Mouse (Mus musculus) midbrain, postnatal 0 days (tissue): ENCODE results near the gene Ahnak. TPM values are rescaled to one million over a fixed set of nuclear protein-coding genes. Genes with fewer than 3 reads are reported as not detected.

ENCODE experiments used
- ATAC-seq: fragments of 200-750 bp; cut with Nextera tagmentation; 2 replicates; pipeline ENCODE4 v1.8.0; 2017; ENCODE audit warnings: moderate number of reproducible peaks, mild to moderate bottlenecking, moderate TSS enrichment, moderate library complexity; ENCODE audit not compliant: low FRiP score
- DNase-seq: peaks from one replicate; pipeline ENCODE4 v3.0.0-alpha.2; 2015; ENCODE audit warnings: low spot score
- H3K27ac ChIP-seq: fragments of 300-500 bp; sonication (generic); 2 replicates; pipeline ENCODE4 v1.5.1; 2014; ENCODE audit warnings: low read depth, mild to moderate bottlenecking, low read length, mixed read lengths
- H3K27me3 ChIP-seq: fragments of 300-500 bp; sonication (generic); 2 replicates; pipeline ENCODE4 v1.6.1; 2014; ENCODE audit warnings: low read length, control low read depth, mixed read lengths; ENCODE audit not compliant: insufficient read depth
- H3K36me3 ChIP-seq: fragments of 300-500 bp; sonication (generic); 2 replicates; pipeline ENCODE4 v1.6.1; 2014; ENCODE audit warnings: low read length, control low read depth, mixed read lengths; ENCODE audit not compliant: insufficient read depth
- H3K4me1 ChIP-seq: fragments of 300-500 bp; sonication (generic); 2 replicates; pipeline ENCODE4 v1.6.1; 2014; ENCODE audit warnings: mild to moderate bottlenecking, control low read depth, antibody characterized with exemption, low read length, mixed read lengths; ENCODE audit not compliant: insufficient read depth
- H3K4me2 ChIP-seq: fragments of 300-500 bp; sonication (generic); 2 replicates; pipeline ENCODE4 v1.6.1; 2014; ENCODE audit warnings: low read depth, mild to moderate bottlenecking, low read length, mixed read lengths; ENCODE audit not compliant: poor library complexity, severe bottlenecking
- H3K4me3 ChIP-seq: fragments of 300-500 bp; sonication (generic); 2 replicates; pipeline ENCODE4 v1.5.1; 2014; ENCODE audit warnings: low read depth, mild to moderate bottlenecking, low read length, moderate library complexity
- H3K9ac ChIP-seq: fragments of 300-500 bp; sonication (generic); replicated peaks from 2 replicates; pipeline ENCODE4 v1.6.1; 2014; ENCODE audit warnings: mild to moderate bottlenecking, low read length, moderate library complexity, mixed read lengths; ENCODE audit not compliant: poor library complexity, severe bottlenecking
- H3K9me3 ChIP-seq: fragments of 300-500 bp; sonication (generic); 2 replicates; pipeline ENCODE4 v1.6.1; 2016; ENCODE audit warnings: low read length, control low read depth
- CTCF ChIP-seq: IDR thresholded peaks from 2 replicates; pipeline ENCODE4 v1.5.1; 2016; ENCODE audit warnings: antibody characterized with exemption, mild to moderate bottlenecking
- WGBS: fragments of 180-500 bp; shearing (Covaris S2); extraction: QIAGEN DNeasy Blood & Tissue Kit; methylation state at CpG from one replicate; pipeline ENCODE4 v1.1.7; 2014; 5-methylcytosine and 5-hydroxymethylcytosine counted together
- polyA plus RNA-seq: library from polyadenylated mRNA; unstranded; fragments of >200 nt; fragmentation: Nextera tagmentation; extraction: Ambion mirVana; gene quantifications from 2 replicates; pipeline ENCODE4 v1.2.1, GENCODE M21; 2015
- total RNA-seq: library from RNA; depleted of rRNA; stranded (reverse); fragments of >200 nt; gene quantifications from 2 replicates; pipeline ENCODE4 v1.2.3, GENCODE M21; 2014

The Ahnak gene
- total and polyA plus RNA-seq, 2 experiments from 2014 or later = 4.4 to 13.0 TPM

GRCm38 (mm10) chr19:9067292-9067691 is 78.2 kb downstream of the Ahnak start:
- Histone ChIP-seq H3K9me3 (no peaks in the 10 kb centered on the region), H3K27me3 (no peaks in the 10 kb centered on the region), H3K9ac (no peak overlapping the region), H3K27ac (0 out of 2 replicates have a peak overlapping the region, but pooled peaks have one; percentile 1), H3K4me2 (no peak overlapping the region), H3K4me1 (0 out of 2 replicates have a peak, but pooled peaks cover 6% of the 10 kb centered on the region), H3K36me3 (no peaks in the 10 kb centered on the region), H3K4me3 (no peak overlapping the region)
- DNase-seq (no peak), ATAC-seq (no peak)
- no peak for TF ChIP-seq CTCF
- 77% methylated on average over 5 of the region's 5 CpGs for WGBS

GRCm38 (mm10) chr19:9069687-9070307 is 80.7 kb downstream of the Ahnak start:
- no peak overlapping the region for H3K4me3 ChIP-seq
- 62% methylated on average over 8 of the region's 8 CpGs for WGBS
- no peak overlapping the region for H3K9ac ChIP-seq
- H3K27ac ChIP-seq = no peak overlapping the region
- no peak overlapping the region for H3K4me2 ChIP-seq
- no peaks in the 10 kb centered on the region for H3K36me3 ChIP-seq
- no peaks in the 10 kb centered on the region for H3K9me3 ChIP-seq
- ATAC-seq (no peak), DNase-seq (peak; percentile 42)
- no peaks in the 10 kb centered on the region for H3K27me3 ChIP-seq
- H3K4me1 ChIP-seq = 0 out of 2 replicates have a peak, but pooled peaks cover 6% of the 10 kb centered on the region
- TF ChIP-seq CTCF = no peak

- H3K27me3 ChIP-seq = no peaks in the 10 kb centered on the region
- H3K9me3 ChIP-seq = no peaks in the 10 kb centered on the region
- H3K9ac ChIP-seq = no peak overlapping the region
- H3K27ac ChIP-seq = no peak overlapping the region
- no peak for TF ChIP-seq CTCF
- no peak for DNase-seq
- no peak overlapping the region for H3K4me3 ChIP-seq
- 0 out of 2 replicates have a peak, but pooled peaks cover 6% of the 10 kb centered on the region for H3K4me1 ChIP-seq
- WGBS = 76% methylated on average over 2 of the region's 2 CpGs
- H3K36me3 ChIP-seq = no peaks in the 10 kb centered on the region
- H3K4me2 ChIP-seq = no peak overlapping the region
- ATAC-seq = no peak
These were observed 81.2 kb downstream of the Ahnak start for GRCm38 (mm10) chr19:9070316-9070715.

GRCm38 (mm10) chr19:9071456-9072156 is 82.5 kb downstream of the Ahnak start:
- Histone ChIP-seq H3K27me3 (no peaks in the 10 kb centered on the region), H3K27ac (peak overlapping the region; percentile 32; the same call in 1 of the 2 replicates), H3K9me3 (no peaks in the 10 kb centered on the region), H3K4me1 (no peaks in the 10 kb centered on the region), H3K9ac (no peak overlapping the region), H3K36me3 (no peaks in the 10 kb centered on the region), H3K4me3 (no peak overlapping the region), H3K4me2 (no peak overlapping the region)
- TF ChIP-seq CTCF = no peak
- peak; percentile 76 for DNase-seq
- ATAC-seq = no peak
- 31% methylated on average over 7 of the region's 7 CpGs for WGBS

GRCm38 (mm10) chr19:9072157-9072530 is 83.1 kb downstream of the Ahnak start:
- no peak for TF ChIP-seq CTCF
- WGBS = 91% methylated on average over 2 of the region's 2 CpGs
- no peaks in the 10 kb centered on the region for H3K36me3 ChIP-seq
- H3K9ac ChIP-seq = no peak overlapping the region
- no peaks in the 10 kb centered on the region for H3K4me1 ChIP-seq
- H3K27me3 ChIP-seq = no peaks in the 10 kb centered on the region
- ATAC-seq (no peak), DNase-seq (no peak)
- no peak overlapping the region for H3K27ac ChIP-seq
- no peak overlapping the region for H3K4me3 ChIP-seq
- H3K9me3 ChIP-seq = no peaks in the 10 kb centered on the region
- no peak overlapping the region for H3K4me2 ChIP-seq

- ATAC-seq (no peak), DNase-seq (no peak)
- Histone ChIP-seq H3K9me3 (no peaks in the 10 kb centered on the region), H3K4me3 (no peak overlapping the region), H3K36me3 (no peaks in the 10 kb centered on the region), H3K9ac (no peak overlapping the region), H3K27me3 (no peaks in the 10 kb centered on the region), H3K4me1 (no peaks in the 10 kb centered on the region), H3K27ac (no peak overlapping the region), H3K4me2 (no peak overlapping the region)
- 78% methylated on average over 12 of the region's 12 CpGs for WGBS
- TF ChIP-seq CTCF = no peak
These were observed 84.8 kb downstream of the Ahnak start for GRCm38 (mm10) chr19:9073776-9074411.
